Mouse (Mus musculus): ENCODE data around the gene Kcnj5. TPM values are rescaled to one million over a fixed set of nuclear protein-coding genes. Genes with fewer than 3 reads are reported as not detected.

Gene Kcnj5
- polyA plus RNA-seq, 1 experiment from 2014 or later: 2.2 TPM

DNA sequence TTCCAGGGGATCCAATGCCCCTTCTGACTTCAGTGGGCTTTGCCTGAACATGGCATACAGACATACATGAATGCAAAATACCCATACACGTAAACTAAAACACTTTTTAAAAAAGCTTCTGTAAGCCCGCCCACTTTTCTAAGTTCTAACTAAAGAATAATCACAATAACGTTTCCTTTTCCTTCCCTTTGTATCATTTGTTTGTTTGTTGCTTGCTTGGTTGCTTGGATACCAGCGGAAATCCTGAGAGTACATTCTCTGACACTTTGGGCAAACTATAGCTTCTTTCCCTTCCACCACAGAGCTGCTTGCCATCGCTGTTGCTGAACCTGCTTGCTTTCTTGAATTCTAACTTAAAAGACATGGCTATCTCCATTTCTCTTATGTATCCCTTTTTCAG lies 13.0 kb downstream of the Kcnj5 start:
- Histone ChIP-seq H3K27me3 (ENCODE audit: insufficient read depth, low read length) (no peaks in the 10 kb centered on the region), H3K4me1 (ENCODE audit: insufficient read depth, low read length) (no peaks in the 10 kb centered on the region), H3K9me3 (ENCODE audit: low read length) (no peaks in the 10 kb centered on the region; the same call in 1 of the 2 replicates), H3K4me3 (ENCODE audit: low read length) (no peak overlapping the region), H3K36me3 (ENCODE audit: insufficient read depth, low read length) (no peaks in the 10 kb centered on the region), H3K9ac (replicated peaks; ENCODE audit: low read length) (no peak overlapping the region), H3K27ac (ENCODE audit: low read length) (no peak overlapping the region), H3K4me2 (replicated peaks; ENCODE audit: low read depth, low read length) (no peak overlapping the region)
- no peak for ATAC-seq (ENCODE audit: low FRiP score, low TSS enrichment)
- WGBS: 81% methylated on average over 5 of the region's 5 CpGs

GRCm38 (mm10) chr9:32328777-32329176 lies 15.4 kb downstream of the Kcnj5 start:
- no peak overlapping the region for H3K27ac ChIP-seq (ENCODE audit: low read length)
- 79% methylated on average over 4 of the region's 4 CpGs for WGBS
- no peak for ATAC-seq (ENCODE audit: low FRiP score, low TSS enrichment)
- no peaks in the 10 kb centered on the region; the same call in 1 of the 2 replicates for H3K9me3 ChIP-seq (ENCODE audit: low read length)
- no peak overlapping the region for H3K4me3 ChIP-seq (ENCODE audit: low read length)
- no peaks in the 10 kb centered on the region for H3K27me3 ChIP-seq (ENCODE audit: insufficient read depth, low read length)
- no peak overlapping the region for H3K4me2 ChIP-seq (replicated peaks; ENCODE audit: low read depth, low read length)
- H3K36me3 ChIP-seq (ENCODE audit: insufficient read depth, low read length): no peaks in the 10 kb centered on the region
- H3K4me1 ChIP-seq (ENCODE audit: insufficient read depth, low read length): no peaks in the 10 kb centered on the region
- H3K9ac ChIP-seq (replicated peaks; ENCODE audit: low read length): no peak overlapping the region

GRCm38 (mm10) chr9:32323610-32324009 lies 20.5 kb downstream of the Kcnj5 start:
- H3K4me1 ChIP-seq (ENCODE audit: insufficient read depth, low read length): peaks cover 12% of the 10 kb centered on the region; the same call in 1 of the 2 replicates
- no peaks in the 10 kb centered on the region for H3K27me3 ChIP-seq (ENCODE audit: insufficient read depth, low read length)
- H3K27ac ChIP-seq (ENCODE audit: low read length): no peak overlapping the region
- no peak overlapping the region for H3K9ac ChIP-seq (replicated peaks; ENCODE audit: low read length)
- H3K4me3 ChIP-seq (ENCODE audit: low read length): no peak overlapping the region
- H3K36me3 ChIP-seq (ENCODE audit: insufficient read depth, low read length): no peaks in the 10 kb centered on the region
- WGBS: 61% methylated on average over 7 of the region's 7 CpGs
- ATAC-seq (ENCODE audit: low FRiP score, low TSS enrichment): no peak
- no peaks in the 10 kb centered on the region for H3K9me3 ChIP-seq (ENCODE audit: low read length)
- H3K4me2 ChIP-seq (replicated peaks; ENCODE audit: low read depth, low read length): no peak overlapping the region

- ATAC-seq (ENCODE audit: low FRiP score, low TSS enrichment): peak; percentile 74; the same call in 1 of the 2 replicates
Measured at GRCm38 (mm10) chr9:32320167-32320566, 24.0 kb downstream of the Kcnj5 start.

GRCm38 (mm10) chr9:32315999-32316398 lies 28.2 kb downstream of the Kcnj5 start:
- no peak for ATAC-seq (ENCODE audit: low FRiP score, low TSS enrichment)
- Histone ChIP-seq H3K4me3 (ENCODE audit: low read length) (no peak overlapping the region), H3K9me3 (ENCODE audit: low read length) (no peaks in the 10 kb centered on the region), H3K9ac (replicated peaks; ENCODE audit: low read length) (no peak overlapping the region), H3K27ac (ENCODE audit: low read length) (no peak overlapping the region), H3K27me3 (ENCODE audit: insufficient read depth, low read length) (no peaks in the 10 kb centered on the region; the same call in 1 of the 2 replicates), H3K36me3 (ENCODE audit: insufficient read depth, low read length) (no peaks in the 10 kb centered on the region), H3K4me2 (replicated peaks; ENCODE audit: low read depth, low read length) (no peak overlapping the region), H3K4me1 (ENCODE audit: insufficient read depth, low read length) (peaks cover 15% of the 10 kb centered on the region; the same call in 1 of the 2 replicates)
- 84% methylated on average over 3 of the region's 3 CpGs for WGBS

More at GRCm38 (mm10) chr9:32320167-32320566, 24.0 kb downstream of the Kcnj5 start:
- Histone ChIP-seq H3K27me3 (ENCODE audit: insufficient read depth, low read length) (no peaks in the 10 kb centered on the region), H3K9me3 (ENCODE audit: low read length) (no peaks in the 10 kb centered on the region), H3K4me2 (replicated peaks; ENCODE audit: low read depth, low read length) (no peak overlapping the region), H3K9ac (replicated peaks; ENCODE audit: low read length) (no peak overlapping the region), H3K27ac (ENCODE audit: low read length) (no peak overlapping the region), H3K4me1 (ENCODE audit: insufficient read depth, low read length) (peaks cover 12% of the 10 kb centered on the region; the same call in 1 of the 2 replicates), H3K36me3 (ENCODE audit: insufficient read depth, low read length) (no peaks in the 10 kb centered on the region), H3K4me3 (ENCODE audit: low read length) (no peak overlapping the region)
- 33% methylated on average over 3 of the region's 3 CpGs for WGBS

DNA sequence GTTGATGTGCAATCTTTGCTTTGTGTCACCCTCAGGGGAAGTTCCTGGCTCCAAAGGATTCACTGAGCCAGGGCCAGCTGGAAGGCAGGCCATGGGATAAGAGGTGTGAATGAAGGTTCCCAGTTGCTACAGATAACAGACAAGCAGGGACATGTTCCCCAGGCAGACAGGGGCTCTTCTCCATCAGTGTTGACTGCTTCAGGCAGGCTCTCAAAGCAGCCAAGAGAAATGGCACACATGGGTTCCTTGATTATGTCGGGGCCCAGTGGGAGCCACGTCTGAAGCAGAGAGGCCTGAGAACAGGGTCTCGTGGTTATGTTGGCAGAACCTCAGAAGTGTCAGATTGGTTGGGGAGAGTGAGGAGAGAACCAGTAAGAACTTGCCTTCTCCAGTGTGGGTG lies 30.1 kb downstream of the Kcnj5 start:
- Histone ChIP-seq H3K27ac (ENCODE audit: low read length) (no peak overlapping the region), H3K9ac (replicated peaks; ENCODE audit: low read length) (no peak overlapping the region), H3K27me3 (ENCODE audit: insufficient read depth, low read length) (no peaks in the 10 kb centered on the region; the same call in 1 of the 2 replicates), H3K4me2 (replicated peaks; ENCODE audit: low read depth, low read length) (no peak overlapping the region), H3K36me3 (ENCODE audit: insufficient read depth, low read length) (no peaks in the 10 kb centered on the region), H3K4me1 (ENCODE audit: insufficient read depth, low read length) (0 out of 2 replicates have a peak, but pooled peaks cover 3% of the 10 kb centered on the region), H3K4me3 (ENCODE audit: low read length) (no peak overlapping the region), H3K9me3 (ENCODE audit: low read length) (no peaks in the 10 kb centered on the region)
- 79% methylated on average over 3 of the region's 3 CpGs for WGBS
- no peak for ATAC-seq (ENCODE audit: low FRiP score, low TSS enrichment)

- H3K4me1 ChIP-seq (ENCODE audit: insufficient read depth, low read length): 0 out of 2 replicates have a peak, but pooled peaks cover 3% of the 10 kb centered on the region
- H3K4me3 ChIP-seq (ENCODE audit: low read length): no peak overlapping the region
- H3K27ac ChIP-seq (ENCODE audit: low read length): no peak overlapping the region
- no peaks in the 10 kb centered on the region for H3K36me3 ChIP-seq (ENCODE audit: insufficient read depth, low read length)
- no peaks in the 10 kb centered on the region for H3K9me3 ChIP-seq (ENCODE audit: low read length)
- H3K4me2 ChIP-seq (replicated peaks; ENCODE audit: low read depth, low read length): peak overlapping the region; percentile 7; the same call in 1 of the 2 replicates
- H3K27me3 ChIP-seq (ENCODE audit: insufficient read depth, low read length): no peaks in the 10 kb centered on the region; the same call in 1 of the 2 replicates
- WGBS: 57% methylated on average over 4 of the region's 4 CpGs
- ATAC-seq (ENCODE audit: low FRiP score, low TSS enrichment): no peak
- H3K9ac ChIP-seq (replicated peaks; ENCODE audit: low read length): no peak overlapping the region
Measured at GRCm38 (mm10) chr9:32312208-32312607, 31.9 kb downstream of the Kcnj5 start.

DNA sequence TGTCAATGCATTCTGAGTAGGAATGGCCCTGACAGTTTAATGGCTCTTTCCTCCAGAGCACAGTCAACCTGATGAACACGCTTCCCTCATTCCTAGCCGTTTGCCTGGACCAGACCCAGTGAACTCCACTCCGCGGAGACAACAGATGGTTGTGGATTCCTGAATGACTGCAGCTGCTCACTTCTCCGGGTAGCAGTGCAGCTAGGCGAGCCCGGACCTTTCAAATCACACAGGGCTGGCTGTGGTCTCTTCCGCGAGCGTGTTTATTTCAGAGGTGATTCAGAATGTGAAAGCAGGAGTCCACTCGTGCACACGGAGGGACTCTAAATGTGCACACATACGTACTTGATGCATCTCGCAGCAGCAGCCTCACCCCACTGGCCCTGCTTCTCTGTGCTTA lies 32.4 kb downstream of the Kcnj5 start:
- ATAC-seq (ENCODE audit: low FRiP score, low TSS enrichment): peak; percentile 67; the same call in 1 of the 2 replicates
- Histone ChIP-seq H3K4me1 (ENCODE audit: insufficient read depth, low read length) (0 out of 2 replicates have a peak, but pooled peaks cover 3% of the 10 kb centered on the region), H3K36me3 (ENCODE audit: insufficient read depth, low read length) (no peaks in the 10 kb centered on the region), H3K4me3 (ENCODE audit: low read length) (no peak overlapping the region), H3K27me3 (ENCODE audit: insufficient read depth, low read length) (no peaks in the 10 kb centered on the region; the same call in 1 of the 2 replicates), H3K4me2 (replicated peaks; ENCODE audit: low read depth, low read length) (peak overlapping the region; percentile 7; the same call in 1 of the 2 replicates), H3K9me3 (ENCODE audit: low read length) (no peaks in the 10 kb centered on the region), H3K9ac (replicated peaks; ENCODE audit: low read length) (no peak overlapping the region), H3K27ac (ENCODE audit: low read length) (no peak overlapping the region)
- 26% methylated on average over 14 of the region's 14 CpGs for WGBS

- no peak for ATAC-seq (ENCODE audit: low FRiP score, low TSS enrichment)
- no peak overlapping the region for H3K4me2 ChIP-seq (replicated peaks; ENCODE audit: low read depth, low read length)
- H3K27ac ChIP-seq (ENCODE audit: low read length): no peak overlapping the region
- no peaks in the 10 kb centered on the region for H3K9me3 ChIP-seq (ENCODE audit: low read length)
- no peak overlapping the region for H3K4me3 ChIP-seq (ENCODE audit: low read length)
- no peaks in the 10 kb centered on the region for H3K27me3 ChIP-seq (ENCODE audit: insufficient read depth, low read length)
- no peak overlapping the region for H3K9ac ChIP-seq (replicated peaks; ENCODE audit: low read length)
- no peaks in the 10 kb centered on the region for H3K4me1 ChIP-seq (ENCODE audit: insufficient read depth, low read length)
- no peaks in the 10 kb centered on the region for H3K36me3 ChIP-seq (ENCODE audit: insufficient read depth, low read length)
- 70% methylated on average over 13 of the region's 13 CpGs for WGBS
Measured at GRCm38 (mm10) chr9:32302501-32303150, 41.5 kb downstream of the Kcnj5 start.

Data from kidney, embryonic 16.5 days (tissue).